Mouse (Mus musculus) lung, adult 2 months (tissue): ENCODE measurements around the gene Esp6.

Experiments
- CTCF ChIP-seq: fragments of 200-500 bp; IDR thresholded peaks from 2 replicates; pipeline ENCODE4 v1.5.1; 2011; ENCODE audit warnings: mild to moderate bottlenecking, low read length, control low read depth; ENCODE audit not compliant: insufficient read depth
- POLR2A ChIP-seq: fragments of 200-500 bp; IDR thresholded peaks from 2 replicates; pipeline ENCODE4 v1.6.1; 2011; ENCODE audit warnings: low read depth, mild to moderate bottlenecking, control low read depth, low read length, borderline replicate concordance; ENCODE audit errors: extremely low read depth

GRCm38 (mm10) chr17:40598294-40598693, 37.0 kb downstream of the Esp6 start, which contains the start of gene Esp4:
- TF ChIP-seq CTCF (no peak), POLR2A (no peak)
